Mouse (Mus musculus) neural tube, embryonic 15.5 days (tissue): Measurements from ENCODE around the gene Hist1h3a. TPM values are rescaled to one million over a fixed set of nuclear protein-coding genes. Genes with fewer than 3 reads are reported as not detected.
"Not testable (repeated sequence)": the region's sequence is repeated elsewhere in the genome, so short reads cannot be mapped to it uniquely, and the experiment has no call there.

Experiments used
- ATAC-seq: fragments of 200-750 bp; cut with Nextera tagmentation; 2 replicates; pipeline ENCODE4 v1.8.0; 2017; ENCODE audit warnings: mild to moderate bottlenecking, moderate TSS enrichment, moderate library complexity; ENCODE audit not compliant: low FRiP score
- H3K27ac ChIP-seq: fragments of 300-500 bp; sonication (generic); replicated peaks from 2 replicates; pipeline ENCODE4 v1.5.1; 2015; ENCODE audit warnings: mild to moderate bottlenecking, inconsistent platforms
- H3K27me3 ChIP-seq: fragments of 300-500 bp; sonication (generic); replicated peaks from 2 replicates; pipeline ENCODE4 v1.6.1; 2015; ENCODE audit warnings: inconsistent platforms
- H3K36me3 ChIP-seq: fragments of 300-500 bp; sonication (generic); 2 replicates; pipeline ENCODE4 v1.6.1; 2015; ENCODE audit warnings: inconsistent platforms
- H3K4me1 ChIP-seq: fragments of 300-500 bp; sonication (generic); 2 replicates; pipeline ENCODE4 v1.6.1; 2015; ENCODE audit warnings: inconsistent platforms
- H3K4me2 ChIP-seq: fragments of 300-500 bp; sonication (generic); 2 replicates; pipeline ENCODE4 v1.6.1; 2015; ENCODE audit warnings: inconsistent platforms, mild to moderate bottlenecking, moderate library complexity
- H3K4me3 ChIP-seq: fragments of 300-500 bp; sonication (generic); replicated peaks from 2 replicates; pipeline ENCODE4 v1.5.1; 2015; ENCODE audit warnings: mild to moderate bottlenecking, inconsistent platforms
- H3K9ac ChIP-seq: fragments of 300-500 bp; sonication (generic); replicated peaks from 2 replicates; pipeline ENCODE4 v1.6.1; 2015; ENCODE audit warnings: mild to moderate bottlenecking, inconsistent platforms
- H3K9me3 ChIP-seq: fragments of 300-500 bp; sonication (generic); replicated peaks from 2 replicates; pipeline ENCODE4 v1.6.1; 2016; ENCODE audit warnings: inconsistent platforms
- WGBS: fragments of 180-500 bp; shearing (Covaris S2); methylation state at CpG from one replicate; pipeline ENCODE4 v1.1.7; 2015; ENCODE audit warnings: mixed read lengths; 5-methylcytosine and 5-hydroxymethylcytosine counted together
- polyA plus RNA-seq: library from polyadenylated mRNA; unstranded; fragments of >200 nt; fragmentation: Nextera tagmentation; extraction: Ambion mirVana; gene quantifications from 2 replicates; pipeline ENCODE4 v1.2.1, GENCODE M21; 2015

The Hist1h3a gene
- polyA plus RNA-seq, 1 experiment from 2014 or later: 1.4 TPM

DNA sequence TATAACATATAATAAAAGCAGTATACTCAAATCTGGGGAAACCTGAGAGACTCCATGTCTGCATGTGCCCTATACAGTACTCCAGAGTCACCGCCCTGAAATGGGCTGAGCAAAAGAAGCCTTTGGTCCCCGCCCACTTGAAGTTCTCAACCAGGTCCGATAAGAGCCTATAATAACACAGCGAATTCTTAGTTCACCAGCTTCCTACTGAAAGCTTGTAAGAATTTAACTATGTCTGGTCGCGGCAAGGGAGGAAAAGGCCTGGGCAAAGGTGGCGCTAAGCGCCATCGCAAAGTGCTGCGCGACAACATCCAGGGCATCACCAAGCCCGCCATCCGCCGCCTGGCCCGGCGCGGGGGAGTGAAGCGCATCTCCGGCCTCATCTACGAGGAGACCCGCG is 5.4 kb downstream of the Hist1h3a start, which contains the start of gene Hist1h4b:
TSS of gene Hist1h4b (plus strand) at position 224 of the 400 bp plus-strand sequence.
- H3K9me3 ChIP-seq: no peaks in the 10 kb centered on the region
- H3K4me2 ChIP-seq: peak within 1 kb of the TSS; percentile 66
- peak within 1 kb of the TSS; percentile 44 for H3K9ac ChIP-seq
- H3K27me3 ChIP-seq: no peaks in the 10 kb centered on the region
- ATAC-seq: peak; percentile 78
- peak within 1 kb of the TSS; percentile 87 for H3K27ac ChIP-seq
- WGBS: under 1% methylated on average over 17 of the region's 22 CpGs
- H3K4me3 ChIP-seq: peak within 1 kb of the TSS; percentile 41
- H3K36me3 ChIP-seq: no peaks in the 10 kb centered on the region
- peaks cover 22% of the 10 kb centered on the region for H3K4me1 ChIP-seq

DNA sequence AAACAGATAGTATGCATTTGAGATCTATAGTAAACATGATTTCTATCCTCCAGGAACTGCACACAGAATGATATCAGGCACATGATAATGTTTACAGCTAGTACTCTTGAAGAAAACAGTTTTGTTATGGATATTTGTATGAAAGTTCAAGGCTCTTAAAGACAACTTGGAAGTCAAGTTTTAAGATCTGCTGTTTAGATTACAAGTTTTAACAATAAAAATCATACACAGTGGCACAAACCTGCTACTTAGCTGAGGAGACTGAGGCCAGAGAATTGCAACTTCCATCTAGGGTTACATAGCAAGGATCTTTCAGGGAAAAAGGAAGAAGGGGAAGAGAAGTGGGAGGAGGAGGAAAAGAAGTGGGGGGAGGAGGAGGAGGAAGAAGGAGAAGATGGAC is 7.2 kb downstream of the Hist1h3a start:
- Histone ChIP-seq H3K27me3 (no peaks in the 10 kb centered on the region), H3K36me3 (no peaks in the 10 kb centered on the region), H3K9me3 (no peaks in the 10 kb centered on the region), H3K9ac (no peak overlapping the region), H3K27ac (no peak overlapping the region), H3K4me2 (no peak overlapping the region), H3K4me3 (no peak overlapping the region), H3K4me1 (peaks cover 16% of the 10 kb centered on the region)
- no peak for ATAC-seq

DNA sequence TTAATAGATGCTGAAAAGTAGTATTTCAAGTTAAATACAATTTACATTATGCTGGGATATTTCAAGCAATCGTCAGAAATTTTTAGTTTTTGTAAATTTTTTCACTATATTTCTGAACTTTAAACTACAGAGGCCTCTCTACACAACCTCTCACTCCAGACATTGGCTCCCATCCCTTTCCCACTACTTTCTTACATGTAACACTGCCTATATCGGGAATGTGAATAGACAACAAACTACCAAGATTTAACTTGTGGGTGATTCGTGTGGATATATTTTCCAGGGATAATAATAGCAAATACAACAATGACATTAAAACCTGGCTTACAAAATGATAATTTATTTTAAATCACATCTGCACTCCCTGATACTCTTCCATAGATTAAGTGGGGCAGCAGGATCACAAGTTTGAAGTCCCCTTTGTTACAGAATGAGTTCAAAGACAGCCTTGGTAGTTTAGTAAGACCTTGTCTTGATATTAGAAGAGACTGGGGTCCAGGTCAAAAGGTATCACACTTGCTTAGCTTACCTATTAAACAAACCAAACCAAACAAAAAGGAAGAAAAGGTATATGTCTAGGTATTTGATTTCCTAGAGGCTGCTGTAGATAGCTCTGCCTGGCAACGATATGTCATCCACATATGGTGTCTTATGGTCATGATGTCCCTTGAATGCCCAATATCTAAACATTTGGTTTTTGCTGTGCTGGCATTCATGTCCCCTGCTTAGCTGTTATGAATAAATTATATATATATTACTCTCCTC is 8.7 kb downstream of the Hist1h3a start:
- H3K4me3 ChIP-seq: no peak overlapping the region
- H3K27ac ChIP-seq: no peak overlapping the region
- H3K4me1 ChIP-seq: peaks cover 14% of the 10 kb centered on the region
- peak overlapping the region; percentile 34; the same call in 1 of the 2 replicates for H3K4me2 ChIP-seq
- ATAC-seq: no peak
- no peak overlapping the region for H3K9ac ChIP-seq
- H3K9me3 ChIP-seq: no peaks in the 10 kb centered on the region
- 61% methylated on average over 4 of the region's 4 CpGs for WGBS
- H3K36me3 ChIP-seq: no peaks in the 10 kb centered on the region
- H3K27me3 ChIP-seq: no peaks in the 10 kb centered on the region

DNA sequence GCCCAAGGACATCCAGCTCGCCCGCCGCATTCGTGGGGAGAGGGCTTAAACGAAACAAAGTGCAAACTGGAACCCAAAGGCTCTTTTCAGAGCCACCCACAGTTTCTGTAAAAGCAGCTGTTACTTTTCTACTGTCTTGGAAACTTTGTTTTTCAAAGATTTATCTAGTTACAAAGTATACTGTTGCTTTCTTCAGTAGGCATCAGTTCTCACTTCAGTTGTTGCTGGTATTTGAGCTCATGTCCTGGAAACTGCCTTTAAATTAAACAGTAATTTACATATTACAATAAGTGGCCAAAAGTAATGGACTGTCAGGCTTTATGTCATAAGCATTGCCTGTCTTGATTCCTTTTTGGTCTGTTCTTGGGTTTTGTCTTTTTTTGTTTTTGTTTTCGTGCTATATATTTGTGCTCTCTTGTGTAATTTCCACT is 9.4 kb downstream of the Hist1h3a start:
- ATAC-seq: no peak
- Histone ChIP-seq H3K36me3 (no peaks in the 10 kb centered on the region), H3K4me1 (peaks cover 17% of the 10 kb centered on the region), H3K9ac (no peak overlapping the region), H3K9me3 (no peaks in the 10 kb centered on the region), H3K4me2 (peak overlapping the region; percentile 34), H3K4me3 (no peak overlapping the region), H3K27me3 (no peaks in the 10 kb centered on the region), H3K27ac (no peak overlapping the region)
- 4% methylated on average over 6 of the region's 6 CpGs for WGBS

DNA sequence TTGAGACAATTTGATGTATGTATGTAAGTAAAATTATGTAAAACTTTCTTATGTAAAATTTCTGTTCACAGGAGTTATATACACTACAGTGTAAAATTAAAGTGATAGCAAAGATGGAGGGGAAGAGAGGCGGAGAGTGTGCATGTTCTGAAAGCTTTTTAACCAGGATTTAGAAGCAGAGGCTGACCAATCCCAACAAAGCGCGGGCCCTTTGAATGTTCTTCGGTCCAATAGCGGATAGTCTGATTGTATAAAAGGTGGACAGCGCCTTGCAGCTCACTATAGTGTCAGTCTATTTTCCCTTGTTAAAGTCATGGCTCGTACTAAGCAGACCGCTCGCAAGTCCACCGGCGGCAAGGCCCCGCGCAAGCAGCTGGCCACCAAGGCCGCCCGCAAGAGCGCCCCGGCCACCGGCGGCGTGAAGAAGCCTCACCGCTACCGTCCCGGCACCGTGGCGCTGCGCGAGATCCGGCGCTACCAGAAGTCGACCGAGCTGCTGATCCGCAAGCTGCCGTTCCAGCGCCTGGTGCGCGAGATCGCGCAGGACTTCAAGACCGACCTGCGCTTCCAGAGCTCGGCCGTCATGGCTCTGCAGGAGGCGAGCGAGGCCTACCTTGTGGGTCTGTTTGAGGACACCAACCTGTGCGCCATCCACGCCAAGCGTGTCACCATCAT is 10.0 kb downstream of the Hist1h3a start, which contains the start of gene Hist1h3b:
TSS of gene Hist1h3b (plus strand) at position 201 of the 675 bp plus-strand sequence.
- not testable (repeated sequence) for H3K27me3 ChIP-seq, H3K9me3 ChIP-seq, H3K36me3 ChIP-seq
- peak; percentile 80 for ATAC-seq
- Histone ChIP-seq H3K4me1 (peaks cover 17% of the 10 kb centered on the region), H3K4me2 (peak within 1 kb of the TSS; percentile 81), H3K4me3 (peak within 1 kb of the TSS; percentile 46), H3K9ac (peak within 1 kb of the TSS; percentile 52), H3K27ac (peak within 1 kb of the TSS; percentile 93)
- 0% methylated on average over 19 of the region's 47 CpGs for WGBS

DNA sequence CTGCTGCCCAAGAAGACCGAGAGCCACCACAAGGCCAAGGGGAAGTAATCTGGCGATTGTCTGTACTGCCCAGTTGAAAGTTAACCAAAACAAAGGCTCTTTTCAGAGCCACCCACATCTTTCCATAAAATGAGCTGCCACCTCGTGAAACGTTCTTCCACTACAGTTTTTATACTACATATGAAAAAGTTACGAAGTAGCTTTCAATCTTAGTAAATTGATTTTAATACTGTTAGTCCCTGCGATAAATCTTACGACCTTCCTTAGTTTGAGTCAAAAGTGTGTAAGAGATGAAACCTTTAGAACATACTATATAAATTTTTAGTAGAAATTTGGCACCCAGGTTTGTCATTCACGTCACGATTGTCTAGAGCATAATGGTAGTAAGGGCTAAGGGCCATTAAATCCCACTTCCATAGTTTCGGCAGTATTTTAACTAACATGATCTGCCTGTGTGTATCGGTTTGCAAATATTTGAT is 10.7 kb downstream of the Hist1h3a start:
- Histone ChIP-seq H3K4me1 (peaks cover 19% of the 10 kb centered on the region), H3K4me2 (peak overlapping the region; percentile 81), H3K9ac (peak overlapping the region; percentile 8; the same call in 1 of the 2 replicates), H3K9me3 (no peaks in the 10 kb centered on the region), H3K36me3 (no peaks in the 10 kb centered on the region), H3K27me3 (no peaks in the 10 kb centered on the region), H3K27ac (peak overlapping the region; percentile 93), H3K4me3 (peak overlapping the region; percentile 46)
- ATAC-seq: no peak
- 1% methylated on average over 11 of the region's 11 CpGs for WGBS

DNA sequence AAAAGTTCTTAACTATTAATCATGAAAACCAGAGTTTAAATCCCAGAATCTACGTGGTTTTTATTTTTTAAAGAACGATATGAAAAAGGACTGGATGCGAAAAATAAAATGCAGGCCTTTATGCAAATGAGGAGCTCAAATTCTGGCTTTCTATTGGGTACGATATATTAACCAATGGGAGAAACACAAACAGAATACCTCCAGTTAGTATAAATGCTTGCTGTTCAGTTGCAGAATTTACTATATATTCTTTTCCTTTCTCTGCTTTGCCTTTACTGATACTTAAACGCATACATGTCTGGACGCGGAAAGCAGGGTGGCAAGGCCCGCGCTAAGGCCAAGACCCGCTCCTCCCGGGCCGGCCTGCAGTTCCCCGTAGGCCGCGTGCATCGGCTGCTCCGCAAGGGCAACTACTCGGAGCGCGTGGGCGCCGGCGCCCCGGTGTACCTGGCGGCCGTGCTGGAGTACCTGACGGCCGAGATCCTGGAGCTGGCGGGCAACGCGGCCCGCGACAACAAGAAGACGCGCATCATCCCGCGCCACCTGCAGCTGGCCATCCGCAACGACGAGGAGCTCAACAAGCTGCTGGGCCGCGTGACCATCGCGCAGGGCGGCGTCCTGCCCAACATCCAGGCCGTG is 11.2 kb downstream of the Hist1h3a start, which contains the start of gene Hist1h2ab:
TSS of gene Hist1h2ab (plus strand) at position 288 of the 639 bp plus-strand sequence.
- ATAC-seq: peak; percentile 65
- Histone ChIP-seq H3K4me1 (peaks cover 19% of the 10 kb centered on the region), H3K4me3 (peak within 1 kb of the TSS; percentile 46), H3K27ac (peak within 1 kb of the TSS; percentile 93), H3K4me2 (peak within 1 kb of the TSS; percentile 81), H3K9ac (peak within 1 kb of the TSS; percentile 52)
- not testable (repeated sequence) for H3K36me3 ChIP-seq, H3K27me3 ChIP-seq, H3K9me3 ChIP-seq
- WGBS: 2% methylated on average over 28 of the region's 47 CpGs

DNA sequence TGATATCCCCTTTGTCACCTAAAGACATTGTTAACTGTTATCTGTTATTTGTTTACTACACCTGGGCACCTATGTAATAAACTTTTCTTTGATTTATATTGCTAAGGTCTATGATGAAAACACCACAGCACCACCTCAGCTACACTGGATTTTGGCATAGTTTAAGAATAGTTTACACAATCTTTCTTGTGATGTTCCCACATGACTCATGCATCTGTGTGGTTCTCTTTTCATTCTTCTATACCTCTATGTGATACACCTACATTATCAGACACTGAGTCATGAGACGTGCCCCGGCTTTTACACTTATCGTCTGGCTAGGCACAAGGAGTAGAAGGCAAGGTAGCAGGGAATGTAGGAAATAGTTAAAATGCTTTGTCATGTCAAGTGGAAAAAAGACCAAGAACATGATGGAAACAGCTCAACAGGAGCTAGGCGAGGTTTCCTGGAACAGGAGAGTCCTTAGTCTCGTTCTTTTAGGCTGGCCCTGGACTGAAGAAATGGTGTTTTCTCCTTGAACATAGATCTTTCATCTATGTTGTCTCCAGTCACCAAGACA is 12.5 kb downstream of the Hist1h3a start:
- ATAC-seq: no peak
- Histone ChIP-seq H3K4me3 (no peak overlapping the region), H3K4me2 (no peak overlapping the region), H3K27me3 (no peaks in the 10 kb centered on the region), H3K36me3 (no peaks in the 10 kb centered on the region), H3K4me1 (peaks cover 25% of the 10 kb centered on the region), H3K9ac (no peak overlapping the region), H3K9me3 (no peaks in the 10 kb centered on the region), H3K27ac (peak overlapping the region; percentile 65; the same call in 1 of the 2 replicates)
- WGBS: 89% methylated on average over 5 of the region's 5 CpGs

DNA sequence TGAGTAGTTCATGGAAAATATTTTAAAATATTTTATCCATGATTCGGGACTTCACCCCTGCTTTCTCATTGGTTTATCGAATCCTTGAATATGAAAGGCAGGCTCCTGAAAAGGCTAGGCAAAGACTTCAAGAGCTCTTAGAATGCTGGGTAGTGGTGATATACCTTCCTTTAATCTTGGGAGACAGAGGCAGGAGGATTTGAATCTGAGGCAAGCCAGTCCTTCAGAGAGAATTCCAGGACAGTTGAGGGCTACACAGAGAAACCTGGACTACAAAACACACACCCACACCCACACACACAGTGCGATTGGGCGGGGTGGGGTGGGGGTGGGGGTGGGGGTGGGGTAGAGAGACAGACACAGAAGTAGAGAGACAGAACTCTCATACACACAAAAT is 14.3 kb downstream of the Hist1h3a start:
- ATAC-seq: no peak
- Histone ChIP-seq H3K4me3 (no peak overlapping the region), H3K9me3 (no peaks in the 10 kb centered on the region), H3K4me1 (peaks cover 25% of the 10 kb centered on the region), H3K4me2 (no peak overlapping the region), H3K36me3 (no peaks in the 10 kb centered on the region), H3K9ac (no peak overlapping the region), H3K27ac (no peak overlapping the region), H3K27me3 (no peaks in the 10 kb centered on the region)
- 2% methylated on average over 4 of the region's 4 CpGs for WGBS

DNA sequence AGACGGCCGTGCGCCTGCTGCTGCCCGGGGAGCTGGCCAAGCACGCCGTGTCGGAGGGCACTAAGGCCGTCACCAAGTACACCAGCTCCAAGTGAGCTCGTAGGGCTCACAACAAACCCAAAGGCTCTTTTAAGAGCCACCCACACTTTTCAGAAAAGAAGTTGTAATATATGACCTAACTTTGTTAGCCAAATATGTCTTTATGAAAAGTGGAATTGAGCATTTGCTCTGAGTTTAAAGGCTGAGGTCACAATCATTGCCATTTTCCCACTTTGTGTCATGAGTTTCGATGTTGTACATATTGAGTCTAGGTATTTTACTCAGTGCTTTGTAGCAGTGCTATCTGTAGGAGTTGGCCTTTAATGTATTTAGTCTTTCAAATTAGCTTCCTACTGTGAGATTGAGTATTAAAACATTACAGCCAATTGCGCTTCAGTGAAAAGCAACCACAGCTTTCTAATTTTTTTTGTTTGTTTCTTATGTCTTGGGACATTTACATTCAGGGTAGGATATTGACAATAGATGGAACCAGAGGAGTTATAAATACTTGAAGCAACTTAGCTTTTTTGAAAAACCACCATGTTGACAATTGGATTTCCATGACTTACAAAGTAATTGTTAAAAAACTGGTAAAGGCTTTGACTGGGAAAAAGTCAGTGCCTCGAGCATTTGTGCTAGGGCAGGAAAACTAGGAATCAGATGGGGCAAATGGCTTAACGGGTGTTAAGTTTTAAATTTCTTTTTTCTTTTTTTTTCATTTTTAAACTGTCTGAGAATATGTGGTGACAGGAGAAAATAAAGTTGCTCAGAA is 14.9 kb downstream of the Hist1h3a start:
- ATAC-seq: peak; percentile 16; the same call in 1 of the 2 replicates
- Histone ChIP-seq H3K9me3 (no peaks in the 10 kb centered on the region), H3K9ac (0 out of 2 replicates have a peak overlapping the region, but pooled peaks have one; percentile 29), H3K27me3 (no peaks in the 10 kb centered on the region), H3K36me3 (no peaks in the 10 kb centered on the region), H3K4me3 (peak overlapping the region; percentile 46), H3K27ac (peak overlapping the region; percentile 96), H3K4me1 (peaks cover 22% of the 10 kb centered on the region), H3K4me2 (peak overlapping the region; percentile 81)
- 3% methylated on average over 10 of the region's 13 CpGs for WGBS
